Mouse (Mus musculus): ENCODE results near the gene Stx1b.
"Not testable (repeated sequence)": the region's sequence is repeated elsewhere in the genome, so short reads cannot be mapped to it uniquely, and the experiment has no call there.

GRCm38 (mm10) chr7:127775837-127776236 lies 48.5 kb downstream of the Stx1b start:
- not testable (repeated sequence) for TF ChIP-seq POLR2A (IDR thresholded peaks at IDR 0.05; ENCODE audit: low read depth, low read length); CTCF (IDR thresholded peaks at IDR 0.05; ENCODE audit: borderline replicate concordance, insufficient read depth, low read length)
